Mouse (Mus musculus) large intestine, adult 2 months (tissue): ENCODE data around the gene Gse1. TPM values are rescaled to one million over a fixed set of nuclear protein-coding genes. Genes with fewer than 3 reads are reported as not detected.

ENCODE experiments used
- DNase-seq: peaks from one replicate; pipeline ENCODE4 v3.0.0-alpha.2; 2012; ENCODE audit warnings: low read depth, low spot score
- WGBS: fragments of 180-500 bp; shearing (Covaris S2); methylation state at CpG from one replicate; pipeline ENCODE4 v1.1.7; 2018; 5-methylcytosine and 5-hydroxymethylcytosine counted together
- polyA plus RNA-seq: library from polyadenylated mRNA; depleted of rRNA; stranded (reverse); fragments of >200 nt; gene quantifications from 2 replicates; pipeline ENCODE4 v1.2.3, GENCODE M21; 2012

Gse1 gene
- polyA plus RNA-seq, 1 experiment: 22.1 TPM

DNA sequence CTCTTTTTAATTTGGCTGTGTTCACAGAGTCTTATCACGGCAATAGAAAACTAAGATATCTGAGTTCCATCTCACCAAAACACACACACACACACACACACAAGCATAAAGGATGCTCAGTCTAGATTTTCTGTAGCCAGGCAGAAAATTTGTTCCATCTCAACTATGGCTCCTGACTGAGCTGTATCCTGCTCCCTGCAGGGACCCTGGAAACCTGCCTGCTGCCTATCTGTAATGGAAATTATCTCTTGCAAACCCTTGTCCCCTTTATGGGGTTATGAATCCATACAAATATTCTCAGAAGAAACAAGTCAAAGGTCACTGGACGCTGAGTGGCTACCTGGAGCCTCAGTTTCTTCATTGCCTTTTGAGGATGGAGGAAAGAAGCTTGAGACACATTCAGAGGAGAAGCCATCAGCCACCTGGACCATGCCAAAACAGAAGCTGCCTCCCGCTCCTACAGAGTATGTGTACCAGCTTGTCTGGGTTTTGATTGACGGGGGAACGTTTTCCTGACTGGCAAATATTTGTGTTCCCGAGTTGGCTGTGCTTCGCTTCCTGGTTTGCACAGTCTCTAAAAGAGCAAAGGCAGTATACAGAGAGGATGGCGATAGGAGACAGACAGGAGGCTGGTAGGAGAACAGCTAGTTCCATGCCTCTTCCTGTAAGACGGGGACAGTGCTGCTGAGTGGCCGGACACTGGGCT lies 363.5 kb downstream of the Gse1 start:
- WGBS: 25% methylated on average over 10 of the region's 10 CpGs
- no peak for DNase-seq

DNA sequence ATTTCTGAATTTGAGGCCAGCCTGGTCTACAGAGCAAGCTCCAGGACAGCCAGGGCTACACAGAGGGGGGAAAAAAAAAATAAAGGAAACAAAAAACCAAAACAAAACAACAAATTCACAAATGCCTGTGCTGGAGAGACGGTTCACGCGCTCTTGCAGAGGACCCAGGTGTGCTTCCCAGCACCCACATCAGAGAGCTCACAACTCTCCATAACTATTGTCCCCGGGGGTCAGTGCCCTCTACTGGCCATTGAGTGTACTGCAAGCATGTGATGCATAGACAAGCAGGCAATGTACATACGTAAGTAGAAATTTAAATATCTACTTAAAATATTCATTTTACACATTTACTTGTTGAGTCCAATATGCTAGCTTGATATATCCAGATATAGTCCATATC lies 366.3 kb downstream of the Gse1 start:
- WGBS: 86% methylated on average over 5 of the region's 5 CpGs
- DNase-seq: no peak

DNA sequence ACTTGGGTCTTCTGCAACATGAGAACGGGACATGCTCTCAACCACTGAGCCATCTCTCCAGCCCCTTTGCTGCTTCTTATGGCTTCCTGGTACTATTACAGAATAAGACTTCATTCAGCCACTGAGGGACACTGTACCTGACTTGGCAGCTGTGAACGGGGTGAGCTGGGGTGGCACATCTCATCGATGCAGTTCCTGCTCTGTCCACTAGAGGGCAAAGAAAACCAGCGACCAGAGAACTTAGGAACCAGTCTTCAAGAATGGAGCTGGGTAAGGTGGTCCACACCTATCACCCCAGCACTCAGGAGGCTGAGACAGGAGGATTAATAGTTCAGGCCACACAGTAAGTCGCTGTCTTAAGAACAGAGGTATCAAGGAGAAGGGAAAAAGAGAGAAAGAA lies 367.7 kb downstream of the Gse1 start:
- peak; percentile 46 for DNase-seq
- 13% methylated on average over 5 of the region's 5 CpGs for WGBS

DNA sequence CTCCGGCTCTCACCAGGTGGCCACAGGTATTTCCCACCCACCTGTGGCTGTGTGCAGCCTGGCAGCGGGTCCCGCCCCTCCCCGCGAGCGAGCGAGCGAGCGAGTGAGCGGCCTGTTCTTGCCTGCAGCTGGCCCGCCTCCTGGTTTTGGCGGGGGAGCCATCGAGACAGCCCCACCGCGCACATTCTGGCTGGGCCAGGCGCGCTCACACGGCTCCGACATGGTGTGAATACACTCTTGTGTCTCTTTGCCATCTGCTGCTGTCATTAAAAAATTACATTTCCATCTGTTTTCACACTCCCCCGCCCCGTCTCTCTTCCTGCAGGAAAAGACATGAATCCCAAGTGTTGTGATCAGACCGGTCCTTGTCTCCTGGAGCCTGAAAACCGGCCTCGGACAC lies 370.3 kb downstream of the Gse1 start:
- WGBS: 51% methylated on average over 24 of the region's 24 CpGs
- DNase-seq: no peak

DNA sequence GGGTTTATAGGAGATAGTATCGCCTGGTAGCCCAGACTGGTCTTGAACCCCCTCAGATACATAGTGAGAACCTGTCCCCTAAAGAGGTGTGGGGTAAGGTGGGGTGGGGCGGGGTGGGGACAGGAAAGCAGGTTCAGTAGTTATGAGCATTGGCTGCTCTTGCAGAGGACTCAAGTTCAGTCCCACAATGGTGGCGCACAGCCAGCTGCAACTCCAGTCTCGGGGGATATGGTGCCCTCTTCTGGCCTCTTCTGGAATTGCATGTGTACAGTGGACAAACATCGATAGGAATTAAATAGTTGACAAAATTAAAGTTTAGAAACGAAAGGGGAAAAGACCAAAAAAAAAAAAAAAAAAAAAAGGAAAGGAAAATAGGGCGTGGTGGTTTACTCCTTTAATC lies 371.2 kb downstream of the Gse1 start:
- 25% methylated on average over 7 of the region's 7 CpGs for WGBS

DNA sequence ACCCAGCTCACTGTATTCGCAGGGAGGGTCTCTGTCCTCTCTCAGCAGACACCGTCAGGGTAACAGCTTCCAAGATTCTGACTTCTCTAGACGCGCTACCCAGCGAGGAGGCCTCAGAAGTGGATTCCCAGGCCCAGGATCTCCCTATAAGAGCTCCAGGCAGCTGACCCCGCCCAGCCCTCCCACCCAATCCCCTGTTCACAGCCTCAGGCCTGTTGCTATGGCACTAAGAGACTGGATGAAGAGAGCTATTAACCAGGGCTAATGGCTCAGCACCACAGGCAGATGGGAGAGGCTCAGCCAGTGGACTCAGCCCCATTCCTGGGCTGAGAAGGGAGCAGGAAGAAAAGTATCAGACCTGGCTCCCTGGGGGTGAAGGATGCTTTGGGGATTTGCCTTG lies 374.4 kb downstream of the Gse1 start:
- no peak for DNase-seq
- WGBS: 68% methylated on average over 6 of the region's 6 CpGs

More for the DNA sequence above, 371.2 kb downstream of the Gse1 start:
- DNase-seq: peak; percentile 57

DNA sequence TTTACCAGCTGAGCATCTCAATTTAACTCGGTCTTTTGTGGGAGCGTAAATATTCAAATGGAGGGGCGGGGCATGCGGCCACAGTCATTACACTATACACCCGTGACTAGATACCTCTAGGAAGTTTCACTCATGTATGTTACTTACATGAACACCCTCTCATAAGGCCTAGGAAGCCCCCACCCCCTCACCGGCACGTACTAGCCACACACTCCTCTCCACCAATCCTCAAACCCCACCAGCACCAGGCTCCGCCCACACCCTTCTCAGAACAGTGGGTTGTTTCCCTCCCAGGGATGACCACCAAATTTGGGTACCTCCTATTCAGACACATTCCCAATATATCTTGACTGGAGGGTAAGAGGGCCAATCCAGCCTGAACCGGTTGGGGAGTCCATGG lies 379.2 kb downstream of the Gse1 start:
- WGBS: 73% methylated on average over 9 of the region's 9 CpGs
- DNase-seq: no peak

DNA sequence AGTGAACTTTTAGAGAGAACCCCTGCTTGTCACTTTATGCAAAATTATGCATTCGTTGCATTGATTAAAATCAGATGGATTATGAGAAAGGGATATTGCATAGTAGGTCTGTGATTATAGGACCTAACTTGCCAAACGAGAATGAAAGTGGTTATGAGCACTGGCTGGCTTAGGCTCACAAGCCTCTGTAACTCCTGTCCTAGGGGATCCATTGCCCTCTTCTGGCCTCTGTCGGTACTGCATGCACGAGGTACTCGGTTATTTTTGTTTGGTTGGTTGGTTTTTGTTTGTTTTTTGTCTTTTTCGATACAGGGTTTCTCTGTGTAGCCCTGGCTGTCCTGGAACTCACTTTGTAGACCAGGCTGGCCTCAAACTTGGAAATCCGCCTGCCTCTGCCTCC lies 379.6 kb downstream of the Gse1 start:
- no peak for DNase-seq
- 12% methylated on average over 7 of the region's 7 CpGs for WGBS

DNA sequence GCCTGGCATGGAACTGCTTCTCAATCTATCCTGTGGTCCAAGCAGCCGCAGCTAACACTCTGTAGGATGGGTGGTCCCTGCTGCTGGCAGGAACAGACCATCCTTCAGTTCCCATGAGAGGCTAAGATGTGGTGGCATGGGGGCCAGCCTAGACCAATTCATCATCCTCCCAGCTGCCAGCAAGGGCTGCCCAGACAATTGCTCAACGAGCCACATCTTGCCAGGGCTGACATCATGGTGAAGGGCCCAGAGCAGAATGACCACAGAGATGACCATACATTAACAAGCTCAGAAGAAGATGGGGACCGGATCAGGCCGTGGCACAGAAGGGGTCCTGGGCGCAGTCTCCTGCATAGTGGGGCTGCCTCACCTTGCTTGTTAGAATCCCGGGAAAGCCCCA lies 382.6 kb downstream of the Gse1 start:
- WGBS: 89% methylated on average over 6 of the region's 6 CpGs
- DNase-seq: no peak

DNA sequence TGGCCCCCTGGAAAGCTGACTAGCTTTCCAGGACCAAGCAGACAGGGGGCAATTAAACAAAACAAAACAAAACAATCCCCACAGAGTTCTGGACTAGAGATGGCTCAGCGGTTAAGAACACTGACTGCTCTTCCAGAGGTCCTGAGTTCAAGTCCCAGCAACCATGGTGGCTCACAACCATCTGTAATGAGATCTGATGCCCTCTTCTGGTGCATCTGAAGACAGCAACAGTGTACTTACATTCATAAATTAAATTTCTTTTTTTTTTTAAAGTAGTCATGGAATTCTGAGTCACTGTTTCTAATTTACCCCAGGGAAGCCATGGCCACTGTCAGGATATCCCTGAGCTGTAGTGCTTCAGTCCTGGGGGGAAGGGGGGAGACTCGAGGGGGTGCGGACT lies 386.2 kb downstream of the Gse1 start:
- 85% methylated on average over 3 of the region's 3 CpGs for WGBS
- no peak for DNase-seq

DNA sequence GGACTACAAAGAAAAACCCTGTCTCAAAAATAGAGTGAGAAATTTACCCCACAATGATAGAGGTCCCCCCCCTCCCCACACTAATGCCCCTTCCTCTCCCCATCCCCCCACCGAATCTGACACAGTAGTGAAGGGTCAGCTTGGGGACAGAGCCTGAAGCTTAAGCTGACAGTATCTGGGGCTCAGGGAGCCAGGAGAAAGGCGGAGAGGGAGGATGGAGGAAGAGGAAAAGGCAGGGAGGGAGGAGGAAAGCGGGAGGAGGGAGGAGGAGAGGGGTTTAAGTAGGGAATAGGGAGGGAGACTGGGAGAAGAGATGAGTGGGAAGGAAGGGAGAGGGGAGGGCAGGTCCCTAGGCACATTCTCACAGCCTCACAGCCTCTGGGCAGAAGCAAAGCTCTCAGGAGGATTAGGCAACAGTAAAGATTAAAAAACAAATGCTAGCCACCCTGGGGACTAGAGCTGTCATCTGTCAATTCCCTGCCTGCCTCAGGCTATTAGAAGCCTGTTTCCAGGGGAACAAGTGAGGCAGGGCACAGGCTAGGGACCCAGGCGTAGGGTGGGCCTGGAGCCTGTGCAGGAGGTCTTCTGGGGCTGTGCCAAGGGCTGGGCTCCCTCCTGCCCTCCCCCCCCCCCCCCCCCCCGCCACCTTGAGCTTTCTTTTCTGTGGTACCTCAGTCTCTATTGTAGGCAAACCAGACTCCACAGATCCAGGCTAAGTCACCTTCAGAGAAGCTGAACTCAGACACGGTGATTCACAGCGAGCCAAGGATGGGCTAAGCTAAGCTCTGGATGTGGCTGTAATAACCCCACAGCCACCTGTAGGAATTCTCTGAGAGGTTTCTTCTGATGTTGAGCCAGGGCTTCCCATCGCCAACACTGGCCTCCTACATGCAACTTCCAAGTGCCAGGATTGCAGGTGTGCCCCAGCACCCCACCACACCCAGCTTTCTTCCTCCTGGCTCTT lies 388.7 kb downstream of the Gse1 start:
- no peak for DNase-seq

DNA sequence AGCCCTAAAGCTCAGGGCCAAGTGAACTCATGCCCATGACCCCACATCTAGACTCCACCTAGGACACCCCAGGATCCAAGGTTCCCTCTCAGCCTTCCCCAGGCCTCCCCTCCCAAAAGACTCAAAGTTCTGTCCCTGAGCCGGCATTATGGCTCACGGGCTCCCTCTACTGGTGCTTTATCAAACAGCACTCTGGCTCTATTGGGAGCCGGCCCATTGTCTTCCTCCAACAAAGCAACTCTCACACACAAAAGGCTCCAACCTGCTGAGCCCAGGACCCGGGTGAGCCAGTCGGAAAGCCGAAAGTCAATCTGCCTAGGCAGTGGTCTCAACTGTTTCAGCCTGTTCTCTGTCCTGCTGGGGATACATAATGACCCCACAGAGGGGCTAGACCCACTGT lies 389.9 kb downstream of the Gse1 start:
- WGBS: 2% methylated on average over 6 of the region's 6 CpGs
- DNase-seq: peak; percentile 51

More for the DNA sequence above, 388.7 kb downstream of the Gse1 start:
- WGBS: 71% methylated on average over 8 of the region's 8 CpGs

DNA sequence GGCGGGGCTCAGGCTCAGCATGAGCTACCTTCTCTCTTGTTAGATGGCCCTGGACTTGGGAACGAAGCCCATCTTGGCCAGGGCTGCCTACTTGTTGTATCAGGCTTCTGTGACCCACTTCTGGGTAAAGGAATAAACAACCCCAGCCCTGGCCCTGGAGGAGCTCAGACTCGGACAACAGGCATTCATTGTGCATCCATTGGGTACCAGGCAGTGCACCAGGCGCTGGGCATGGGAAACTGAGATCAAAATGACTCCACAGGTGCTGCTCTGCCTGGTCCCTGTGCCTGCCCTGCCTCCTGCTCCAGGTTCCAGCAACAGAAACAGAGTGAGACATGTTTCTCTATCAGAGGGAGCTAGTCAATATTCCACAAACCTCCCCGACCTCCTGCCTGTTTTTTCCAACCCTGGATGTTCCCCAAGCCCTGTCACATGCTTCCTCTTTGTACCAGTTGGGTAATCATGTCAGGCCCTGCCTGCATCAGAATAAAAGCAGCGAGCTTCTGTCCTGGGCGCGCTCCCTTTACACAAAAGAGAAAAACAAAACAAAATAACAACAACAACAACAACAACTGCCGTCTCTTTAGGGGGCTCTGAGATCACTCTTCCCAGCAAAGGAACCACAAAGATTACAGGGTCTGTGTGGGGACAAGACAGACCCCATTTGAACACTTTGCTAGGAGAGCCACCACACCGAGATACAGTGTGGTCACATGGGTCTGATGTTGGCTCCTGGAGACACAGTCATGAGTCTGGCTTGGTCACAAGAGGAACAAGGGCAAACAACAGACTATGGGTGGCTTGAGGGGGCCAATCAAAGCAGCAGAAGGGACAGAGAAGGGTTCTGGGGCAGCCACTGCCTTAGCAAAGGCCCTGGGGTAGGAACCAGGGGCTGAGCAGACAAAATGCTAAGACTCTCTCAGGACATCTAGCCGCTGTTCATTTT lies 391.3 kb downstream of the Gse1 start:
- 70% methylated on average over 11 of the region's 11 CpGs for WGBS

DNA sequence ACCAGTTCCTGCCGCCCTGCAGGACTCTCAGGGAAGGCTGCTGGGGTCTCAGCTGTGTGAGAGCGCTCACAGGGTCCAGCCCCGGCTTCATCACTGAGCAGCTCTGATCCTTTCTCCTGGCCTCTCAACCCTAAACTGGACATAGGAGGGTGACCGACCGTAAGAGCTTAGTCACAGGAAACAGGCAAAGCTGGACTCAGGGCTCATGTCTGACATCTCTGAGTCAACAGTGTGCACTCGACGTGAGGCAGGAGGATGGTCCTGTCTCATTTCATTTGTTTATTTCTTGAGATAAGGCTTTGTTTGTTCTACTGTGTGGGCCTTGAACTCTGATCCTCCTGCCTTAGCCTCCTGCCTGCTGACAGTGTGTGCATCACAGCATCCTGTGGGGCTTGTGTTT lies 392.2 kb downstream of the Gse1 start:
- WGBS: 49% methylated on average over 7 of the region's 7 CpGs
- DNase-seq: no peak

More for the DNA sequence above, 391.3 kb downstream of the Gse1 start:
- DNase-seq: no peak

DNA sequence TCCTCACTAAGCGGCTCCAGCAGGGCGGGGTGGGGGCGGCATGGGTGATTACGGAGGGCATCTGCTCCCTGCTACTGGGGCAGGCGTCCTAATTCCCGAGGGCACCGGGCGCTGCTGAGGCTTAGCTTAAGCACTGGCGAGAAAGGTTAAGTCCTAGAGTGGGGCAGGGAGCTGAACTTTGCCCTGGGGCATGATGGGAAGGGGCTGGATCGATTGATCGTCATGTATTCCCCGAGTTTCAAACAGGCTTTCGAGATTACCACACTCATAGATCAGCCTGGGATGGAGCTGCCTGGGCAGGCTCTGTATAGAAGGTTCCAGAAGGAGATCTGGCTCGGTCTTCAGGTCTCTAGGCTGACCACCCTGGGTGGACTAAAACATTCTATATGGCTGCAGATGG lies 393.9 kb downstream of the Gse1 start:
- WGBS: 85% methylated on average over 14 of the region's 14 CpGs
- no peak for DNase-seq

DNA sequence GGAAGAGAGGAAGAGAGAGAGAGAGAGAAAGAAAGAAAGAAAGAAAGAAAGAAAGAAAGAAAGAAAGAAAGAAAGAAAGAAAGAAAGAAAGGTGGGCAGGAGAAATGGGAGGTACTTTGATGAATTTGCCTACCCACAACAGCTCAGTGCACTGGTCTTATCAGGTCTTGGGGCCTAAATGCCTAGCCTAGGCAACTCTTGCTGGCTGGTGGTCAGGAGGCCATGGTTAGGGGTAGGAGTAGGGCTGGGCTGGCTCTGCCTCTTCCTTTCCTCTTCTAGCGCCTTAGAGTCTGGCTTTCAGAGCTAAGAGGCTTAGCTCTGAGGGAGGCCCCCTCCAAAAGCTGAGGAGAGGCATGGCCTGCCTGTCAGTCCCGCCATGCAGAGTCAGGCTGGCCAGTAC lies 395.4 kb downstream of the Gse1 start:
- 73% methylated on average over 2 of the region's 2 CpGs for WGBS
- no peak for DNase-seq

DNA sequence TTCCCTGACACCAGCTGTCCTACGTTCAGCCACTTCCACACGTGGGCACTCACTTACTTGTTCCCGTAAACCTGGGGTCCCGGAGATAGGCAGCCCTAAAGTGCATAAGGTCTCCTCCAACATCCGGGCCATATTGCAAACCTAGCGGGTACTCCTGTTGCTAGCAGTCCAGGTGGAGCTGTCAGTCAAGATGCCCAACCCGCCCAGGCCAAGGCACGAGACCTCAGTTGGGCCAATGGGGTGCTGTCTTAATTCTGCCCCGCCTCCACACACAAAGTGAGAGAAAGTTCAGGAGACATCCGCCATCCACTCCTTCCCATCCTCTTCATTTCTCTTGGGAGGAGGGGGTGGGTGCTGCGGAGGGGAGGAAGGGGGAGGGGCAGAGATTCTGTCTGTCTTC lies 398.2 kb downstream of the Gse1 start:
- 73% methylated on average over 11 of the region's 11 CpGs for WGBS
- no peak for DNase-seq

DNA sequence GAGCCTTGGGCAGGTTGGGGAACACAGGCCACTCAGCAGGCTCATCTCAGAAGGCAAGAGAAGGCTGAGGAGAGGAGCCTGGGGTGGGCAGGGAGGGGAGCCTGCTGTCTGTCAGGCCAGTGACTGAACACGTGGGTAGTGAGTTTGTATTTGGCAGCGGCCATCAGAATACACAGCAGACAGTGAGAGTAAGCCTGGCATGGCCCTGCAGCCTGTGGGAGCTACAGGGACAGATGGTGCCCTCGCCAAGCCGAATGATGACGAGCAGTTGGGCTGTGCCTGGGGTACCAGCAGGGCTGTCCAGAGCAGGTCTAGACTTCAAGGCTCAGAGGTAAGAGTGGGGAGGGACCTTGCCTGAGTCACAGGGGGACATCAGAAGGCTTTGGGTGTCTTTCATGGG lies 399.0 kb downstream of the Gse1 start:
- 86% methylated on average over 5 of the region's 5 CpGs for WGBS
- no peak for DNase-seq

DNA sequence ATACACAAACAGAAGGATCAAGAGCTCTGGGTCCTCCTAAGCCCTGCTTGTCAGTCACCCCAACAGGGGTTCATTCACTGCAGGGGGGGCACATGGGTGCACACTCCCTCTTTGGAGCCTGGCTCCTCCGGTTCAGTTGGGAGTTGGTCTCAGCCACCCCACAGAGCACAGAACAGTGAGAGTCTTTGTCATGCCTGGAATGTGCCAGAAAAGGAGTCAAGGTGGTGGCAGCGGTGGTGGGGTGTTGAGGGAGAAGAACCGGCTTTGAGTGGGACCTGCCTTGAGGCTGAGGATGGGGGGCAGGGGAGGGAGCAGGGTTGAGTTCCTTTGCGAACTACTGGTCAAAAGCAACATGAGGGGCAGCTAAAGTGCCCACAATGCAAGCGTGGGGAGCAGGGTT lies 401.8 kb downstream of the Gse1 start:
- 61% methylated on average over 5 of the region's 5 CpGs for WGBS
- no peak for DNase-seq

DNA sequence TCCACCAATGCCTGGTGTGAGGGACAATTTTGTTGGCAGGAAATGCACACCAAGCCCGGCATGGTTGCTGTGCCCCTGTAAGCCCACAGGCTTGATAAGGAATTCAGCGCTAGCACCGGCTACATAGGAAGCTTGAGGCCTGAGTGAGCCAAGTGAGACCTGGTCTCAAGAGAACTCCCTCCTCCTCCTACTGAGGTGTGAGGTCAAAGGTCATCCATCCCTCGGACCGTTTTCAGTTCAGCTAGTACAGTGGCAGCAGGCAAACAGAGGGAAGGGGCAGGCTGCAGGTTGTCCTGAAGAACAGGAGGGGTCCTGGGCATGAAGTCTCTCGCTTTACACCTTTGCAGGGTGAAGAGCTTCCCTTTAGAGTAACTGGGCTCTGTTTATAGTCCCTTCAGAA lies 402.6 kb downstream of the Gse1 start:
- WGBS: 62% methylated on average over 6 of the region's 6 CpGs
- no peak for DNase-seq
